Mouse (Mus musculus) right cerebral cortex, postnatal 10 days (tissue): ENCODE data around the gene Bola1.
"Not testable (repeated sequence)": the region's sequence is repeated elsewhere in the genome, so short reads cannot be mapped to it uniquely, and the experiment has no call there.

ENCODE experiments used
- DNase-seq, 2 experiments: peaks; one replicate each; pipeline ENCODE4 v3.0.0; 2021; ENCODE audit warnings: low spot score in 2 of 2

Bola1 gene

DNA sequence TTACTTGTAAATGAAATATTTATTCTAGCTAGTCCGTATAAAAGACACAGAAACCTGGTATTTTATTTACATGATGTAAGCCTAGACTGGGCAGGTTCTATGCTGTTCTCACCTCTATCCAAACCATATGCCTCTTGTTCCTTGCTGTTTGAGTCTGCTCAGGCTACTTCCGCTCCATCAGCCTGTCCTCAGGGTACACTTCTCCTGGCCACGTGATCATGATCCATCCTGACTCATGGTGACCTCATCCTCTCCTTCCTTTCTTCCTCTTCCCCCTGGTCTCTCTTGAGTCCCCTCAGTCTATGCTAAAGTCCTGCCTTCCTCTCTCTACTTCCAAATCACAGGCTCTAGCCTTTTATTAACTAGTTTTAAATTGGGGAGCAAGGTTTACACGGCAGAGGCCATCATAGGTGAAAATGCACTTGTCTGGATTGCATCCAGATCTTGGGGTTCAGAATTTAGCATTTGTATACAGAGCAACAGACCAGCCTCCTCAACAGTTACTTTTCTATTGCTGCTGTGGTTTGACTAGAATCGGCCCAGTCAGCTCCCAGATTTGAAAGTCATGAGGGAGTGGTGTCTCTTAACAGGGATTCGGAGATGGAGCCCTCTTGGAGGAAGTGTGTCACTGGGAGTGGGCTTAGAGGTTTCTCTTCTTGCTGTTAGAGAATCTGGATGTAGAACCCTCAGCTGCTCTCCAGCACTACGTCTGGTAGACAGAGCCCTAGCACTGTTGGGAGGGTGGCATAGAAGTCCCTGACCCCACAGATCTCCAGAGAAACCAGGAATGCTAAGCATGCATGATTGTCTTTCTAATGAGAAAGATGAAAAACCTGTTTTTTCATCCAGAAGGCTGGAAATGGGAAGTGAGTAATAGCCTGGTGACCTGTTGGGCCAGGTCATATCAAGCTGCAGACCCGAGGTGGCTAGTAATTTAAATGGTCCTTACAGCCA, 7.5 kb upstream of the Bola1 start:
- no peak for DNase-seq

DNA sequence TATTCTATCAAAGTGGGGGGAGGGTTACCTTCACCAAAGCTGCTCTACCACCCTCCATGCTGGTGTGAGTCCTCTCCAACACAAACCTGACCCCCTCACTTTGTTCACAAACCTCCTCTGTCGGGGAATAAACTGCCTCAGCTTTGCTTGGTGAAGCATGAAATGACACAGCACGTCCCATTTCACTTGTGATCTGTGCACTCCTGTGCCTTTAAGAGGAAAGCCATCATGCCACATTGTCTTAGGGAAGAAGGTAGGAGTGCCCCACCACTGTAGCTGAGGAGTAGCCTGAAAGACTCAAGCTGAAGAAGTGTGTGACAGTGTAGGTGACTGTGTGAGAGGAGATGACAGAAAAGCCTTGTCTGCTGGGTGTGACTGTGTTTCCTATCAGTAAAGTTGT, 5.9 kb upstream of the Bola1 start:
- no peak for DNase-seq

DNA sequence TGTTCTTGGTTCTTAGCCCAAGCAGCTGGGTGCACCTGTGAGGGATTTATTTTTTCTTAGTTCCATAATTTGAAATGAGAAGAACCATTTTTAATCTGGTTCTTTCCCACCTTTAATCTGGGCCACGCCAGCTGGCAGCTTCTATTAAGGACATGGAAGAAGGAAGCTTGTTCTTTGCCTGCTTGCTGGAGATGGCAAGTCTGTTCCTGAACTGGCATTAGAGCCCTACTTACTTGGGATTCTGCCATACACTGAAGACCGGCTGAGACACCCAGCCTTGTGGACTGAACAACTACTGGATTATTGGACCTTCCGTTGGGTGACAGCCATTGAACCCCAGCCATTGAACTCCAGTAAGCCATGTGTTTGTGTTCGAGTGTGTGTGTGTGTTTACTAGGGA, 3.3 kb upstream of the Bola1 start:
- peak; percentile 46 to 60 for DNase-seq

DNA sequence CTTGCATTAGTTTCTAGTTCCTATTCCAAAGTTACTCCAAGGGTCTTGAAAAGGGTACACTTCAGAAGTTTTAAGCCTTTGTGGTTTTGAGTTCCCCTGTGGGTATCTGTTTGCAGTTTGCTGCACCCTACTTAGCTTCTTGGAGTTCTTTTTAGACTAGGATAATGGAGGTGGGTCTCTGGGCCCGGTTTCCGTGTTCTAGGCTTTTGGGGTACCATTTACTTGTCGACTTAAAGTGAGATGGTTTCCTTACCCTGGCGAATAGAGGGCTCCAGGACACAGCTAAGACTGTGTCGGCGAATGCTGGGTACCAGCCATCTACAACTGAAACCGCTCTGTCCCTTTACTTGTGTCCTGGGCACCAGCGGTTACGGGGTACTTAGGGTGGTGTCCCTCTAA, 2.1 kb upstream of the Bola1 start:
- no peak for DNase-seq

DNA sequence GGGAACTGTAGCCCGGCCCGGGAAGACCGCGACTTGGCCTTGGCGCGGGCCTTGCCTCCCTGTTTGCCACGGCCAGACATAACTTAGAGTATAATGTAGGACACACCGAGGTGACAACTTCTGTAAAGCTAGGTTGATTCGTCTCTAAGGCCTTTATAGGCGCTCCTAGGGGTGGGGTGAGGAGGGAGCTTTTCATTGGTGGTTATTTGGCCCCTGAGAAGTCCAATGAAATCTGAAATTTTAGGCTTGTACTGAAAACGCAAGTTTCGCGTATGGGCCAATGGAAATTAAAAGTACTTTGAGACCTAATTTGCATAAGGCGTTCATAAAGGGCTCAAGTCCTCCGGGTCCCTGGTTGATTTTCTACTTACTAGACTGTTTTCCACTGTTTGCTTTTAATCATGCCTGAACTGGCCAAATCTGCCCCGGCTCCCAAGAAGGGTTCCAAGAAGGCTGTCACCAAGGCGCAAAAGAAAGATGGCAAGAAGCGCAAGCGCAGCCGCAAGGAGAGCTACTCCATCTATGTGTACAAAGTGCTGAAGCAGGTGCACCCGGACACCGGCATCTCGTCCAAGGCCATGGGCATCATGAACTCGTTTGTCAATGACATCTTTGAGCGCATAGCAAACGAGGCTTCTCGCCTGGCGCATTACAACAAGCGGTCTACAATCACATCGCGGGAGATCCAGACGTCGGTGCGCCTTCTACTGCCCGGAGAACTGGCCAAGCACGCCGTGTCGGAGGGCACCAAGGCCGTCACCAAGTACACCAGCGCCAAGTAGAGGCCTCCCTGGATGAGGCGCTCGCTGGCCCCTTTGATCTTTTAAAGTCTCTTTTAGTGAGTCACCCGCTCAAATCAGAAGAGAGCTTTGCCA, 1.5 kb upstream of the Bola1 start, which contains the start of the genes Hist2h2ac and Hist2h2be:
Hist2h2ac (minus strand) TSS at position 116 of the 875 bp plus-strand sequence.
Hist2h2be (plus strand) TSS at position 355 of the 875 bp plus-strand sequence.
- peak; percentile 85 to 92 for DNase-seq

DNA sequence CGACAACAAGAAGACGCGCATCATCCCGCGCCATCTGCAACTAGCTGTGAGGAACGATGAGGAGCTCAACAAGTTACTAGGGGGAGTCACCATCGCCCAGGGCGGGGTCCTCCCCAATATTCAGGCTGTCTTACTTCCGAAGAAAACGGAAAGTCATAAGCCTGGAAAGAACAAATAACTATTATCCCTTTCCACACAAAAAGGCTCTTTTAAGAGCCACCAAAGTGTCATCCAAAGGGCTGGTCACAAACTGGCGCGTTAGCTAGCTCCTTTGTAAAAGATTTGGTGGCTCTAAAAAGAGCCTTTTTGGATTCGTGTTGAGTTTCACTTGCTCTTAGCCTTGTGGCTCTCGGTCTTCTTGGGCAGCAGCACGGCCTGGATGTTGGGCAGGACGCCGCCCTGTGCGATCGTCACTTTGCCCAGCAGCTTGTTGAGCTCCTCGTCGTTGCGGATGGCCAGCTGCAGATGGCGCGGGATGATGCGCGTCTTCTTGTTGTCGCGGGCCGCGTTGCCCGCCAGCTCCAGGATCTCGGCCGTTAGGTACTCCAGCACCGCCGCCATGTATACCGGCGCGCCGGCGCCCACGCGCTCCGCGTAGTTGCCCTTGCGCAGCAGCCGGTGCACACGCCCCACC, 739 bp upstream of the Bola1 start:
- DNase-seq, result not testable (repeated sequence)

DNA sequence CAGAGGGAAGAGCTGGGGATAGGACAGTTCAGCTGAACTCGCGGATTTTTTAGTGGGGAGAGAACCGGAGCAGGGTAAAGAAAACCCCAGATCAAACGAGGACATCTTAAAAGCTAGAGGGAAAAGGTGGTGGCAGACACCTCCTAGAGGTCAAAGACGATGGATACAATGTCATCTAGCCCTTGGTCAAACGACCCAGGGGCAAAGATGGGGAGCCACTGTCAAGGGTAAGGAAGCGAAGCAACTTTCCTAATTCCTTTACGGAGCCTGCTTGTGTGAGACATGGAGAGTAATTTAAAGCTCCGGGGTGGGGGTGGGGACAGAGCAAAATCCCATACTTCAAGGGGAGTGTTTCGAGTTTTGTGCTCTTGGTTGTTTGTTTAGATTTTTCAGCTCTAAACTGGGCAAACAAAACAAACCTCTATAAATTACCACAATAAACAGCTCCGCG, 293 bp downstream of the Bola1 start:
- DNase-seq, result no peak

DNA sequence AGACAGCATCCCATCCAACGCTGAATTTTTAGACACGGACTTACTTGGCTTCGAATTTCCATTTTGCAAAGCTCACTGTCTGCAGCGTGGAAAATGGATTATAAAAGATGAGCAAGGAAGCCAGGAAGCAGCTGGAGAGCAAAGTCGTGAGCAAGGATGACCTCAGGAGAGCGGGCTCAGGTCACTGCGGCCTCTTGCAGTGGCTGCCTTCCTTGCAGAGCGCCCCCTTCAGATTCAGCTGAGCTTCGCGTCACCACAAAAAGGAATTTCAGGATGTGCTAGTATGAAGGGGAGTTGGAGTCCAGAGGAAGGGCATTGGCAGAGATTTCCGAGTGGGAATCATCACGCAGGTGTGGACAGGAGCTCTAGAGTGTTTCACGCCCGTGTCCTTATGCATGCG, 10.3 kb downstream of the Bola1 start:
- DNase-seq, result no peak

DNA sequence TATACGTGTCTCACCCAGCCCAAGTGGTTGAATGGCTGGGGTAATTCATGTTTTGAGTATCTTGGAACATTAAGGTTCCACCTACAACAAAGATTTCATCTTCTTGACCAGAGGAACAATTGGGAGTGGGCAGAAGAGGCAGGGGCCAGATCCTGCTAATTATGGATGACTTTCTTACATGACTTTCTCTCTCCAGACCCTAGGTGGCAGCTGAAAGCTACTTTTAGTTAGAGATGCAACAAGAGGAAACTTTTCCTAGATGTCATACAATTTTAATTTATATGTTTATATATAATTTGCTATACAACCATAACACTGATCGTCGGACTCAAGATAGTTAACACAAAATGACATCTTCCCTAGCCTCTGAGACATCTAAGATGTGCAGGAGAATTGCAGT, 11.7 kb downstream of the Bola1 start:
- DNase-seq, result no peak

DNA sequence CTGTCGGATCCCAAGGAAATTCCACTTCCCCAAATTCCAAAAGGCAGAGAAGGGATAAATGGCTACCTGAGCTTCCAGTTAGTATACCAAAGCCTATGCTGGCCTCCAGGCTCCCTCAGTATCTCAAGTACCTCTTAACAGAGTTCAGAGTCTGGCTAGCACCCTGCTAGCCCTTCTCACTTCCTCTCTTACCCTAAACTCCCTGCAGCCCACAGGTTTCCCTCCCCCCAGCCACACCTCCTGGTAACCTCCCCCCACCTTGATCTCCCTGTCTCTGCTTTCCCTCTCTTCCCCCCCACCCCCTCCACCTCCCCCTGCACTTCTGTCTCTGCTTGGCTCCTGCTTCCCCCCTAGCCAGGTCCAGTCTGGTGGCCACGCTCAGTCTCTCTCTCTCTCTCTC, 19.8 kb downstream of the Bola1 start:
- no peak for DNase-seq

DNA sequence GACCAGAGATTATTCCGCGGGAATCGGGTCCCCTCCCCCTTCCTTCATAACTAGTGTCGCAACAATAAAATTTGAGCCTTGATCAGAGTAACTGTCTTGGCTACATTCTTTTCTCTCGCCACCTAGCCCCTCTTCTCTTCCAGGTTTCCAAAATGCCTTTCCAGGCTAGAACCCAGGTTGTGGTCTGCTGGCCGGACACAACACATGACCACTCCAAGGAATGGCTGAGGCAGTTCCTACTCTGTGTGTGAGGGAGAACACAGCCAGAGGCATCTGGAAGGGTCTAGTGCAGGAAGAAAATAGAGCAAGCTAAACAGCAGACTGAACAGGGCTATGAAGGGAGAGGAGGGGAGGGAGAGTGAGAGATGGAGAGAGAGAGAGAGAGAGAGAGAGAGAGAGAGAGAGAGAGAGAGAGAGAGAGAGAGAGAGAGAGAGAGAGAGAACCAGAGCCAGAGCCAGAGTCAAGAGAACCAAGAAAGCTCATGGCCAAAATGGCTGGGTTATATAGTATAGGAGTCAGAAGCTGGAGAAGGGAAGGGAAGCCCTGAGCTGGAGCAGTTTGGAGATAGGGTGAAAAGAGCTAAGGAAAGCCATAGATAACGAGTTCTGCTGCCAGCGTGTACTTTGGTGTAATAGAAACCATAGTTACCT, 20.8 kb downstream of the Bola1 start:
- DNase-seq, result not testable (repeated sequence)

DNA sequence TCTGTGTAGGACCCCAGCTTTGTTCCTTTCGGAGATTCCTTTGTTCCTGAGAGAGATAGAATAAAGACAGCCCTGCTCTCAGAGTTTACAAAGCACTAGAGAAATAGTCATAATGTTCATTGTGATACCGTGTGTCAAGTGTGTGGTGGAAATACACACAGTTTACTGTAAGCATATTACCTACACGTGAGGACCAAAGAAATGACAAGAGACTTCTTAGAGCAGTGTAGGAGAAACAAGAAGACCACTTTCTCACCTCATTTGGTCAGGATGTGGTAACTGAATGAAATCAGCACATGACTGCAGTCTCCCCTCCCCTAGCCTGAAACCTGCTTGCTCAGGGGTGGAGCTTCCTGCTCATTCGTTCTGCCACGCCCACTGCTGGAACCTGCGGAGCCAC, 21.3 kb downstream of the Bola1 start:
- DNase-seq, result no peak

DNA sequence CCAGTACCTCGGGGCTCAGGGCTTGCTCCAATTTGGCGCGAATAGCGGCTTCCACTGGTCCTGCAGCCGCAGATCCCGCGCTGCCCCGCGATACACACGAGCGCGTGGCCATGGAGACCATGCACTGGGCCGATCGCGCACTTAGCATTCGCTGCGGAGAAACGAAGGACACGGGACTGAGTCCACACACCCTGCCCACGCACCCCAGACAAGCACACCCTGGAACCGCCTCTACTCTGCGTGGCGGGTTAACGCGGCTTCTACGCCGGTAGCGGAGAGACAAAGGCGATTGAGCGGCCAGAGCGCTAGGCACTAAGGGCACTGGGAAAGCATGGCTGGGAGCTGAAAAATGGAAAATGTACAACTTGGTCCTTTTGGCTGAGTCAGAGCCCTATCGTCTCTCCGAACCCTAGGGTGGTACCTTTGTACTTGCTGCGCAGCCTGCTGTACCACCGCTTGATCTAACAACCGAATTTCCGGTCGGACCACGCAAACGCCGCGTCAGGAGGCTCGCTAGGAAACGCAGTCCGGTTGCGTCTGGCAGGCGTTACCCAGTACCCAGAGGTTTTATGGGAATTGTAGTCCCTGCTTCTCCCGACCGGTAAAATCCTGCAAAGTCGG, 22.3 kb downstream of the Bola1 start:
- peak; percentile 95 to 96 for DNase-seq

DNA sequence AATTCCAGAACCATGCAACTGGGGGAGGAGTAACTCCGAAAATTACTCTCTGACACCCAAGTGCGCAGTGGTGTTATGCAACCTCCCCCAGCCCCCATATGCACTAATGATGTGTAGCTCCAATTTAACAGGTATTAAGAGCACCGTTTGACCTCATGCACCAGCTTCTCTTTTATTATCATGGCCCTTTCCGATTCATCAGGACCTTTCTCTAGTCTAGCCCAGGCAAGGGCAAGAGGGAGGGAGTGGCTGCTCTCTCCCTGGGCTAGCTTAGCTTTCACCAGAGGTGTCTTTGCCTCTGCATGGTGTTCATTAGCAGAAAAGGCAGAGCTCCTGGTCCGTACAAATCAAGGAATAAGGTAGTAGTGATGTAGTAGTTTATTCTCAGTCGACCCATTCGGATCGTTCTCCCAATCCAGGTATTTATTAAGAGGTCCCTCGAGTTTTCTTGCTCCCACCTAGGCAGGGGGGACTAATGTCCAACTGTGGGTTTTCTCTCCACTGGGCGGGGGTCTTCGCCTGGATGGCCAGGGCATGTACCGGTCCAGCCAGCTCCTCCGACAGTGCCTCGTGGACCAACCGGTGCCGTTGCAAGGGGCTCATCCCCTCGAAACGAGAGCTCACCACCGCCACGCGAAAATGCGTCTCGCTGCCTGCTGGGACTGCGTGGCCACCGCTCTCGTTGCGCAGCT, 22.9 kb downstream of the Bola1 start:
- DNase-seq, result no peak

DNA sequence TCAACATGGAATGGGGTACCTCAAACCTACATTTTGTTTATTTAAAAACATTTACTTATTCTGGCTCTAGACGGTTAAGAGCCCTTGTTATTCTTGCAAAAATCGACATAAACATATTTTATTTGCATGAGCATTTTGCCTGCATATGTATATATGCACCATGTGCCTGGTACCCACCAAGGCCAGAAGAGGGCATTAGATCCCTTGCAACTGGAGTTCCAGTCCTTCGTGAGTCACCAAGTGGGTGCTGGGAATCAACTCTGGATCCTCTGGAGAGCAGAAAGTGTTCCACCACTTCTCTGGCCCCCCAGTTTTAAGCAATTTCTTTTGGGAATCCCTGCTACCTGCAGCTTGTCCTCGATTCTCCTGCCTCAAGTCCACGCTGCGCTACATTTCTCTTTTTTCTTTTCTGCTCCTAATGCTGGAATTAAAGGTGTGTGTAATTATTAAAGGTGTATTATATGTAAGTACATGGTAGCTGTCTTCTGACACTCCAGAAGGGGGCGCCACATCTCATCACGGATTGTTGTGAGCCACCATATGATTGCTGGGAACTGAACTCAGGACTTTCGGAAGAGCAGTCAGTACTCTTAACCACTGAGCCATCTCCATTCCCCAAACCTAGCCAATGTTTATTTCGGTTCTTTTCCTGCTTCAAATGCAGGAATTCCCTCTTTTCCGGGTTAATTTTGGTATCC, 23.7 kb downstream of the Bola1 start:
- no peak for DNase-seq

DNA sequence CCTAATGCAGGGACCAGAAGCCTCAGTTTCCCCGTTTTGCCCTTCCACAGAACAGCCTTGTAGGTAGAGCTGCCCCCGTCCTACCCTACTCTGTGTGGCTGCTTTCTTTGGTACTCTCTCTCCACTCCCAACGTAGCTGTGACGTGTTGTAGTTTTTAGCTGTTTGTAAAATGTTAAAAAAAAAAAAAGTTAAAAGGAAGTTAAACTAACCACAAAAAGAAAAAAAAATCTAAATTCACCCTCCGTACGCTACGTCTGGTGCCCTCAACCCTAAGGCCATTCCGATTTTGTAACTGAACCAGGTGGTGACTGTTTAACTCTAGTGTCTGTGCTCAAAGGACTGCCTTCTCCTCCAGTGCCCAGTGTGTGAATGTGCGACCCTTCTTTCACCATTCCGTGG, 24.5 kb downstream of the Bola1 start:
- no peak for DNase-seq

DNA sequence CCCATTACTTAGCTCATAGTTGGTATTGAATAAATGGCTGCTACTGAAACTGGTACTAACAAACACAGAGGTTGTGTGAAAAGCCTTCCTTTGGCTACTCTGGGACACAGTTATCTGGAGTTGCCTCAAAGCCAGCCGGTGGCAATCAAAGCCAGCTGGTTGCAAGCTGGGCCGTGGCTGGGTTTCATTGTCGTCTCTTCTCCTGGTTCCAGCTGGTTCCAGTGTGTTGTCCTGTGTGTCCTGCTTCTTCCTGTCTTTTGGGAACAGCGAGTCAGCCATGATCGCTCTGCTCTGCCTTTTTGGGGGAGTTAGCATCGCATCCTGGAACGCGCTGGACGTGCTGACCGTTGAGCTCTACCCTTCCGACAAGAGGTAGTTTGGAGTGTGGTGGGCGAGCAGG, 26.5 kb downstream of the Bola1 start:
- no peak for DNase-seq

DNA sequence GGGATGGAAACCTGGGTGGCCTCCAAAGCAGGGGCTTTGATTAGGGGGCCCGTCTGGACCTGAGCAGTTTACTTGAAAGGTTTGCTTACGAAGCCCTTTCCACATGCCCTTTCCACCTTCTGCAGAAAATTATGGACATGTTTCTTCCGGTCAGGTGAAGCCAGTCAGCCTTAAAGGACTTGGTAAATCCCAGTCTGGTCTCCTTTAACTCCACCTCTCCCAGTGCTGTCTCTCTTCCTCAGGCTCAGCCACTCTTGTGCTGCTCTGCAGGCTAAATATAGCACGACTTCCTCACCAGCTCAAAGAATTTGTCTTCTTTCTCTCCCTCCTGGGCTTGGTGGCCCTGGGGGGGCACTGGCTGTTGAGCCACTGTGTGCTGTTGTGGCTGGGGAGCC, 37.1 kb downstream of the Bola1 start:
- peak; percentile 59 to 70 for DNase-seq

DNA sequence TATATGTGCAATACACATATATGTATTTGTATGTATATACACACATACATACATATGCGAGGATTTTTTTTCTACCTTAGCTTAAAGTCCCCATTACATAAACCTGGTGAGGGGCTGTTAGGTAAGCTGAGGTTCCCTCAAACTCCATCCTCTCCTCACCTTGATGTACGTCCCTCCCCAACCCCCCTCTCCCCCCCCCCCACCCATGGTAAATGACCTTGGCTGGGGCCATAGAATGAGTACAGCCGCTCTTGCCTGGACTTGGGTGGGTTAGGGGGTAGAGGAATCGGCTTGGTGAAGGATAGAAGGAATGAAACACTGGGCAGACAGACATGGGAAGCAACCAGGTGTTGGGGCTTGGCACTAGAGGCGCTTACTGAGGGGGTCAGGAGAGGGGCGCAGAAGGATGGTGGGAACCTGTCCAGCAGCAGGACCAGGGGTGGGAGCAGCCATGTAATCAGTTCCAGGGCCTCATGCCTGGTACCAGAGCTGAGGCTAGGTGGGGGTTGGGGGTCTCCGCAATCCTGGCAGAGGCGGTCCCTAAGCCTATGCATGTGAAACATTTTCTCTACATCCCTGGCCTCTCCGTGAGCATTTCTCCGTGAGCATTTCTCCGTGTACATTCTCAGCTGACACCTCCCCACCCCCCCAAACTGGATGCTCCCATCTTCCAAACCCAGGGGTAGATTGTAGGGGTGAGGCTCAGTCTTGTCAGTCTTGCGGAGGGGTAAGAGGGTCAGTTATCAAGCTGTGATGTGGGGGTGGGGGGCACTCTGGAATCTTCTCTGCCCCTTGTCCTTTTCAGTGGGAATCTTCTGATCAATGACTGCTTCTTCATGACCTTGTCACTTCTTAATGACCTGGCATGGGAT, 37.8 kb downstream of the Bola1 start:
- peak; percentile 63 to 77 for DNase-seq
